Mouse (Mus musculus): ENCODE measurements around the gene Usp22. TPM values are rescaled to one million over a fixed set of nuclear protein-coding genes. Genes with fewer than 3 reads are reported as not detected.

Usp22 gene
- 10 to 100 TPM; 78.5 to 84.3 TPM for total RNA-seq (2023)

GRCm38 (mm10) chr11:61174821-61175658, at the start of gene Usp22:
Usp22 (minus strand) TSS chr11:61175055.

GRCm38 (mm10) chr11:61207487-61208246, 32.8 kb upstream of the Usp22 start, which contains the start of gene Aldh3a1:
Aldh3a1 (plus strand) TSS chr11:61207537.

DNA sequence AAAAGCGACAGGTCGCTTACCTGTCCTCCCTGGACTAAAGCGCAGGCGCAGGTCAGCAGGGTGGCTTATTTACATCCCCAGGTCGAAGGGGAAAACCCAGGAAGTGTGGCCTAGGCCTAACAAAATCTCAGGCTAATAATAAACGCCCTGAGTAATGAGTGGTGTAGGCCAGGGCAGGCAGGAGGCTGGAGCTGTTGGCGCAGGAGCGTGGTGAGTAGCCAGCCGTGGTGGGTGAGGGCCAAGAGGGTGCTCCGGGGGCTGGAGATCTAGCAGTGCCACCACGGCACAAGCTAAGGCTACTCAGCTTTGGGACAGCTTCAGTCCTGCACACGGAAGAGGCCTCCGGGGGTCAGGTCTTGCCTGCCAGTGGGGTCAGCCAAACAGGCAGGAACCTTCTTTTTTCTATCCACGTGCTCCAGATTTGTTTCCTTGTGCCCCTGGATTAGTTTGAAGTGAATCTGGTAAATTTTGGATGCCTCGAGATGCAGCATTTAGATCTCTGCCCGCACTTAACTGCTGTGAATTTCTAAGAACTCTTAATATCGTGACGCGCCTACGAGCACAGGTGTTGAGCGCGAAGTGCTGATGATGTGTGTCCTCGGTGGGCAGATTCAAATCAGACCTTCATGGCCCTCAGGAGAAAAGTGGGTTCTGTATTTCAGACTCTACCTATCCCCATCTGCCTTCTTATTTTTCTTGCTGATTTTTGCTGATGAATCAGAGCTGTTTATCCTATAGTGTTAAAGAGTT, 48.1 kb downstream of the Usp22 start, which contains the start of gene Tnfrsf13b:
Gene Tnfrsf13b (plus strand): TSS at position 150 of the 750 bp plus-strand sequence.

Other genes starting within 250 kb of the Usp22 start
- gene Map2k3, start 243.0 kb downstream of the Usp22 start, total RNA-seq (2023), result 10 to 100 TPM; 85.5 to 99.7 TPM
- not detected for gene Kcnj12, start 152.5 kb downstream of the Usp22 start, total RNA-seq (2023)
- gene Tnfrsf13b, start 48.3 kb downstream of the Usp22 start, total RNA-seq (2023), result 10 to 100 TPM; 26.6 to 30.5 TPM
- gene Aldh3a1, start 32.5 kb upstream of the Usp22 start, total RNA-seq (2023), result not detected
- 10 to 100 TPM; 74.3 to 80.6 TPM for gene Aldh3a2, start 92.4 kb upstream of the Usp22 start, total RNA-seq (2023)
- gene Slc47a2, start 167.8 kb upstream of the Usp22 start, total RNA-seq (2023), result not detected
- not detected for gene Slc47a1, start 203.3 kb upstream of the Usp22 start, total RNA-seq (2023)